12 mouse cellular contexts compared by ENCODE assay signal in the genomic region with DNA sequence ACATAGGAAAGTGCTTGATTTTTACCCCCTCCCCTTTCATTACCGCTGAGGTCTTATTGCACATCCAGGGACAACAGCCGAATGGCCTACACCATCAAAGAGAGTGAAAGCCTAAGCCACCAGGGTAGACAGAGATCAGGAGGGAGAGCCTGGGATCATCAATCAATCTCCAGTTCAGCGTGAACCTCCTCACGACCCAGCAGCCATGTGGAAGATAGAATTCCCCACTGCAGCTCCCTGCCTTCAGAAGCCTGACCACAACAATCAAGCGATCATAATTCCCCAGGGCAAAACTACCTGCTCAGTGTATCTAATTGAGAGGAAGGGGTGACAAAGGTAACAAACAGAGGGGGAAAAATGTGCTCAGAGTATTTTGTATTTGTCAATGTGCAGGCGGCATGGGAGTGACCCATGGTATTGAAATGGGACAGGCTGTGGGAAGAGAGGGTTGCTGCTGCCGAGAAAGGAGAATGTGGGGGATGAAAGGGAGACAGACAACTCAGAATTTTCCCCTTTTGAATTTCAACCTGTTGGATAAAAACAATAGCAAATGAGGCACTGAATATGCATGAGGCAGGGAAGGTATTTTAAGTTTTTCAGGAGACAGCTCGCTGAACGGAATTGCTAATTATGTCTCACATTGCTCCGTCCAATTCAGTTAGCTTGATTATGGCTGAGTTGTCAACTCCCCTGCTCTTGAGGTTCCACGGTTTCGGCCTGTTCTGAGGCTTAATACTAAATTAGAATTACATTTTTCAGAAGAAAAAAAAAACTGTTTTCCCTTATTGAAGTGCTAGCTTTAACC.
DNase-seq lines count a peak whose midpoint lies in the region; ATAC-seq lines count a peak whose summit lies in the region.
"Had no signal": no experiment of that assay in that cellular context is flagged by ENCODE, and none has a peak within 500 bp of the region (broad histone marks: within the 10 kb centered on the region; RNA-seq: fewer than 3 reads in every experiment).

No protein-coding gene starts in this region.

- ATAC-seq in kidney, embryonic 14.5 days (ENCODE audit: low FRiP score, low TSS enrichment), result peak; percentile 55; the same call in 1 of the 2 replicates
- ATAC-seq in hindbrain, embryonic 14.5 days (ENCODE audit: low FRiP score), result peak; percentile 60; the same call in 1 of the 2 replicates
- ATAC-seq in neural tube, embryonic 11.5 days (ENCODE audit: insufficient read depth, low FRiP score, low TSS enrichment), result peak; percentile 31; the same call in 1 of the 2 replicates
- ATAC-seq: liver, postnatal 0 days had no signal

- 21% methylated on average over 12 of the region's 12 CpGs for WGBS in kidney, embryonic 14.5 days
- WGBS in hindbrain, embryonic 14.5 days, result 9% methylated on average over 12 of the region's 12 CpGs
- 19% methylated on average over 12 of the region's 12 CpGs for whole genome bisulfite sequencing in neural tube, embryonic 11.5 days

- no peak overlapping the region for H3K27ac ChIP-seq in kidney, embryonic 14.5 days (ENCODE audit: low read depth, low read length)
- no peak overlapping the region for H3K27ac ChIP-seq in hindbrain, embryonic 14.5 days
- no peak overlapping the region for H3K27ac ChIP-seq in neural tube, embryonic 11.5 days (ENCODE audit: low read depth, low read length)

- no peak overlapping the region for H3K4me2 ChIP-seq in kidney, embryonic 14.5 days (replicated peaks; ENCODE audit: low read depth, low read length)
- 0 out of 2 replicates have a peak overlapping the region, but pooled peaks have one; percentile 10 for H3K4me2 ChIP-seq in hindbrain, embryonic 14.5 days (replicated peaks)
- H3K4me2 ChIP-seq in neural tube, embryonic 11.5 days (ENCODE audit: low read depth), result no peak overlapping the region

- no peak overlapping the region for H3K9ac ChIP-seq in kidney, embryonic 14.5 days (ENCODE audit: low read depth, low read length)
- no peak overlapping the region for H3K9ac ChIP-seq in hindbrain, embryonic 14.5 days
- H3K9ac ChIP-seq in neural tube, embryonic 11.5 days (ENCODE audit: low read length), result no peak overlapping the region
- H3K9ac ChIP-seq: liver, postnatal 0 days had no signal

- no peaks in the 10 kb centered on the region for H3K36me3 ChIP-seq in kidney, embryonic 14.5 days (ENCODE audit: control insufficient read depth, insufficient read depth, low read length)
- no peaks in the 10 kb centered on the region for H3K36me3 ChIP-seq in hindbrain, embryonic 14.5 days (replicated peaks; ENCODE audit: control insufficient read depth, insufficient read depth)
- H3K36me3 ChIP-seq in neural tube, embryonic 11.5 days (ENCODE audit: control insufficient read depth, insufficient read depth, low read length), result no peaks in the 10 kb centered on the region

- no peaks in the 10 kb centered on the region for H3K4me1 ChIP-seq in kidney, embryonic 14.5 days (ENCODE audit: control insufficient read depth, insufficient read depth, low read length)
- peaks cover 10% of the 10 kb centered on the region; the same call in 1 of the 2 replicates for H3K4me1 ChIP-seq in hindbrain, embryonic 14.5 days (replicated peaks; ENCODE audit: control insufficient read depth, insufficient read depth, low read length)
- H3K4me1 ChIP-seq in neural tube, embryonic 11.5 days (ENCODE audit: control insufficient read depth, insufficient read depth, low read length), result peaks cover 5% of the 10 kb centered on the region; the same call in 1 of the 2 replicates

- H3K4me3 ChIP-seq in kidney, embryonic 14.5 days (ENCODE audit: low read length), result no peak overlapping the region
- H3K4me3 ChIP-seq in hindbrain, embryonic 14.5 days (replicated peaks; ENCODE audit: low read length), result no peak overlapping the region
- no peak overlapping the region for H3K4me3 ChIP-seq in neural tube, embryonic 11.5 days (ENCODE audit: low read depth, low read length)
- H3K4me3 ChIP-seq: erythroblast, embryonic 14.5 days had no signal

- DNase-seq in kidney, adult 8-10 months, result no peak
- DNase-seq in embryo, embryonic 11 days, result peak; percentile 30
- DNase-seq in hindbrain, embryonic 14.5 days (ENCODE audit: low spot score), result no peak
- peak; percentile 18 for DNase-seq in neural tube, embryonic 11.5 days (ENCODE audit: low spot score)
- no peak for DNase-seq in layer of hippocampus, adult 8-10 months (ENCODE audit: low spot score in 2 of 2)
- DNase-seq in thymus, postnatal 4 days, result no peak
- no peak for DNase-seq in adrenal gland, adult (ENCODE audit: inconsistent age in 2 of 2, low spot score in 1 of 2)
- DNase-seq: cerebellum, adult 9-11 months; heart, postnatal 14 days; liver, postnatal 0 days had no signal

- H3K9me3 ChIP-seq in kidney, embryonic 14.5 days (ENCODE audit: control insufficient read depth, low read length), result no peaks in the 10 kb centered on the region
- H3K9me3 ChIP-seq in hindbrain, embryonic 14.5 days (ENCODE audit: control insufficient read depth, low read length), result no peaks in the 10 kb centered on the region
- H3K9me3 ChIP-seq in neural tube, embryonic 11.5 days (ENCODE audit: control insufficient read depth, low read length), result no peaks in the 10 kb centered on the region

- no peaks in the 10 kb centered on the region for H3K27me3 ChIP-seq in kidney, embryonic 14.5 days (ENCODE audit: control insufficient read depth, insufficient read depth, low read length)
- no peaks in the 10 kb centered on the region for H3K27me3 ChIP-seq in hindbrain, embryonic 14.5 days (ENCODE audit: control insufficient read depth, insufficient read depth, low read length)
- no peaks in the 10 kb centered on the region for H3K27me3 ChIP-seq in neural tube, embryonic 11.5 days (ENCODE audit: control insufficient read depth, insufficient read depth, low read length)

Comparison
In these comparisons a context has a peak if more than half of its experiments do, and no peak if none do; other contexts are left out.
1. DNase-seq: peak in embryo, embryonic 11 days (single experiment) and neural tube, embryonic 11.5 days (single experiment); none in kidney, adult 8-10 months (0 of 2), hindbrain, embryonic 14.5 days (single experiment), layer of hippocampus, adult 8-10 months (0 of 2), thymus, postnatal 4 days (single experiment) and adrenal gland, adult (0 of 2).
2. Peak in every context shown above with its lines, with median percentiles within 50 percentile points of each other: ATAC-seq.